Comparison of ENCODE assay signal across 35 mouse cellular contexts in genomic region chr8:64367906-64368305, GRCm38 (mm10).
"Had no signal": no experiment of that assay in that cellular context is flagged by ENCODE, and none has a peak within 500 bp of the region (broad histone marks: within the 10 kb centered on the region; RNA-seq: fewer than 3 reads in every experiment).

No protein-coding gene starts in this region.

- H3K4me2 ChIP-seq: heart, embryonic 11.5 days; heart, embryonic 12.5 days; heart, embryonic 13.5 days; heart, embryonic 15.5 days; hindbrain, embryonic 12.5 days; hindbrain, embryonic 13.5 days; hindbrain, embryonic 14.5 days; hindbrain, embryonic 15.5 days; intestine, embryonic 15.5 days; kidney, embryonic 15.5 days had no signal

- H3K27ac ChIP-seq: heart, embryonic 10.5 days; heart, embryonic 13.5 days; heart, embryonic 15.5 days; hindbrain, embryonic 10.5 days; hindbrain, embryonic 12.5 days; hindbrain, embryonic 13.5 days; hindbrain, embryonic 14.5 days; hindbrain, embryonic 15.5 days; hindbrain, postnatal 0 days; intestine, embryonic 15.5 days; kidney, embryonic 15.5 days; kidney, postnatal 0 days; layer of hippocampus, adult 2 months had no signal

- H3K9me3 ChIP-seq: heart, embryonic 10.5 days; heart, embryonic 12.5 days; heart, embryonic 13.5 days; heart, embryonic 15.5 days; hindbrain, embryonic 10.5 days; hindbrain, embryonic 12.5 days; hindbrain, embryonic 13.5 days; hindbrain, embryonic 15.5 days; intestine, embryonic 15.5 days; kidney, embryonic 15.5 days had no signal

- H3K36me3 ChIP-seq: heart, embryonic 10.5 days; heart, embryonic 12.5 days; heart, embryonic 13.5 days; heart, embryonic 15.5 days; hindbrain, embryonic 10.5 days; hindbrain, embryonic 12.5 days; hindbrain, embryonic 13.5 days; hindbrain, embryonic 15.5 days; intestine, embryonic 15.5 days; kidney, embryonic 15.5 days had no signal

- H3K9ac ChIP-seq: heart, embryonic 12.5 days; heart, embryonic 13.5 days; heart, embryonic 15.5 days; hindbrain, embryonic 12.5 days; hindbrain, embryonic 13.5 days; hindbrain, embryonic 14.5 days; hindbrain, embryonic 15.5 days; intestine, embryonic 15.5 days; kidney, embryonic 15.5 days had no signal

- DNase-seq: heart, postnatal 10 days; heart, postnatal 14 days; heart, postnatal 36 days; heart, postnatal 4 days; kidney, adult 11 months; kidney, adult 18-20 months; kidney, adult 2 months; kidney, adult 8-10 months; kidney, adult 9 months; kidney, postnatal 10 days; kidney, postnatal 14 days; kidney, postnatal 25 days; kidney, postnatal 36 days; kidney, postnatal 4 days; layer of hippocampus, adult 9-11 months; layer of hippocampus, postnatal 36 days had no signal

- H3K4me3 ChIP-seq: heart, embryonic 10.5 days; heart, embryonic 12.5 days; heart, embryonic 13.5 days; heart, embryonic 15.5 days; hindbrain, embryonic 10.5 days; hindbrain, embryonic 12.5 days; hindbrain, embryonic 13.5 days; hindbrain, embryonic 15.5 days; intestine, embryonic 15.5 days; kidney, embryonic 15.5 days; layer of hippocampus, adult 2 months had no signal

- ATAC-seq: hindbrain, embryonic 16.5 days; hindbrain, postnatal 0 days; inflammation-experienced regulatory T-cells, adult 6 months; intestine, embryonic 15.5 days; intestine, embryonic 16.5 days; intestine, postnatal 0 days had no signal

- H3K27me3 ChIP-seq: heart, embryonic 12.5 days; heart, embryonic 13.5 days; heart, embryonic 15.5 days; hindbrain, embryonic 12.5 days; hindbrain, embryonic 13.5 days; hindbrain, embryonic 15.5 days; intestine, embryonic 15.5 days; kidney, embryonic 15.5 days had no signal

- H3K4me1 ChIP-seq: hindbrain, embryonic 12.5 days; hindbrain, embryonic 15.5 days had no signal
